Mouse (Mus musculus): ENCODE measurements around the gene Smim27.

DNA sequence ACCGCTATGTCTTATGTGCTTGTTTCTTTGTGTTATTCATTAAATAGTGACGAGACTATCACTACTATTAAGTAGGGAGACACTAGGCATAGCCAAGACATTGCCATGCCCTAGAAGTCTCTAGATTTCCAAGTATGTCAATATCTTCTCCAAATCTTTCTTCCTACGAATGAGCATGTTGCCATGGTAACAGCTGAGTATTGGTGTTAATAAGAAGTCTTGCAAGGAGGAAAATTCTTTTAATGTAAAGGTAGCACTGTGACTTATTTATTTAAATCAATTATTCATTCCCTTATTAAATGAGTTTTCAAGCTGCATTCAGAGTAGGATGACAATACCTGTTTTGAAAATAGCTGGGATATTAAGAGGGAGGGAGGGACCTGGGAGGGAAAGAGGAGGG, 48.0 kb downstream of the Smim27 start:
- no peak for TF ChIP-seq HCFC1 (IDR thresholded peaks at IDR 0.05; ENCODE audit: borderline replicate concordance, insufficient read depth, low read length)
- no peak for TF ChIP-seq ZNF384 (IDR thresholded peaks at IDR 0.05; ENCODE audit: low read depth, low read length)
- no peak for TF ChIP-seq MAFK (IDR thresholded peaks at IDR 0.05; ENCODE audit: insufficient read depth, low read depth, low read length)
- no peak for TF ChIP-seq ZC3H11A (IDR thresholded peaks at IDR 0.05; ENCODE audit: borderline replicate concordance, low read depth, low read length)
